Mouse (Mus musculus): ENCODE measurements at regions not wholly inside any gene's neighbourhood (a gene's known extent, or its start where the extent isn't known, plus 50 kb on each side); places are given as distances from the start of the nearest gene placed in this dataset.

DNA sequence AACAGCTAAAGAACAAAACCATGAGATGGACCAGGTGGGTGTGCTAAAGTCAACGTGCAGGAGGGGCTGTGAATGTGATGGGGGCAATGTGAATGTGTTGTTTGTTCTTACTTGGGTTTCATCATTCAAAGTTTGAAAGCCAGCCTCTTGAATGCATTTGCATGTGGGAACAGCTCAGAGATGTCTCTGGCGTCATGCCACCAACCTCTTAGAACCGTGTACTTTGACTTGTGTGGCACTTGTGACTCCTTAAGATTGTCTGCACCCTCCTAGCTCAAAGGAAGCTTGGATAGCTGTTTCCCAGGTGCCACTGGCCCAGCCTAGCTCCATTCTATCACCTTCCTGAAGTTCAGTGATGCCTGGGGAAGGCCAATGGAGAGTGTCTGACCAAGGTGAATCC is 147.2 kb upstream of the Irf2bp2 start:
- DNase-seq, result no peak

DNA sequence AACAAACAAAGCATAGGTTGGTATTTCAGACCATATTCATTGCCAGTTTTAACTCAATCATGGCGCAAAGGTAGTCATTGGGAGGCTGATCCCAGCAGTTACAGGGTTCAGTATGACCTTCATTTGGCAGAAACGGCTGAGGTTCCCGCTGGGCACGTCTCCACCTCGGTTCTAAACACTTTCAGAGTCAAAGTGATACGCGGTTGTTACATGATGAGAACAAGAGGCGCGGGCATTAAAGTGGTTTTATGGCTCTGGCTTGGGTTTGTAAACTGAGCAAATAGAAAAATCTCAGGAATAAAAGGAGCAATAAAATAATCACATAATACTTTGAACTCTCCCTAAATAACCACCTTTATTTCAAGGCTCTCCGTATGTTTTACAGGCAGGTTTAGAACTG is 146.0 kb upstream of the Irf2bp2 start:
- no peak for DNase-seq

DNA sequence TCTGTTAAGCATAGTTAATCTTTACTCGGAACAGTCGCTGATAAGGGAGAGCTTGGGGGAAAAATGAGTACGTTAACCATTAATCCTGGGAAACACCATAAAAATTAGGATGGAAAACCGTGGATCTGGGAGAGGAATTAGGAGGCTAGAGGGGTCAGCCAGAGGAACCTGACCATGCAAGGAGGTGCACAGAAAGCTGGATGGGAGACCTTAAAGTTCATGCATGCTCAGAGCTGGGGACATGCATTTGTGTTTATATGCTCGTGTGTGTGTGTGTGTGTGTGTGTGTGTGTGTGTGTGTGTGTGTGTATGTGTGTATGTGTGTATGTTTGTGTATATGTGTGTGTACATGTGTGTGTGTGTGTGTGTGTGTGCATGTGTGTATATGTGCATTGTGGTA is 143.2 kb upstream of the Irf2bp2 start:
- DNase-seq, result no peak

DNA sequence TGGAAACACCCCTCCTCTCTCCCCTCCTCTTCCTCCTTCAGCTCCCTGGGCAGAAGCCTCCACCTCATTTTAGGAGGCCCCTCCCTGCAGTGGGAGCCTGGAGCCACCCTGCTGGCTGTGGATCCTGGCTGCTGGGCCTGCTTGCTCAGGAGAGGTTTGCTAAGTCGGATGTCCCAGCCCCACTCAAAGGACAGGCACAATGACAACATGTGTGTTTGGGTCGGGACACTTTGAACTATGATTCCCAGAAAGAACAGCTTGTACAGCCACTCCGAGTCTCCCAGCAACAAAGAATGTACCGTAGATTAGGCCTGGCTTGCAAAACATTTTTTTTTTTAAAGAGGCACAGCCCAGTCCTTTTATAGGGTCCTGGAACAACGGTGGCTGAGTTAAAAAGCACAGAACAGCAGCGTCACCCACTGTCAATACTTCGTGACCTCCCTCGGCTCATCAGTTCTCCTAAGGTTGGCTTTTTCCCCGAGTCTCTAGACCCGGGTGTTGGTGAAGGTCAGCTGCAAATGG is 142.7 kb upstream of the Irf2bp2 start:
- peak; percentile 94 for DNase-seq

DNA sequence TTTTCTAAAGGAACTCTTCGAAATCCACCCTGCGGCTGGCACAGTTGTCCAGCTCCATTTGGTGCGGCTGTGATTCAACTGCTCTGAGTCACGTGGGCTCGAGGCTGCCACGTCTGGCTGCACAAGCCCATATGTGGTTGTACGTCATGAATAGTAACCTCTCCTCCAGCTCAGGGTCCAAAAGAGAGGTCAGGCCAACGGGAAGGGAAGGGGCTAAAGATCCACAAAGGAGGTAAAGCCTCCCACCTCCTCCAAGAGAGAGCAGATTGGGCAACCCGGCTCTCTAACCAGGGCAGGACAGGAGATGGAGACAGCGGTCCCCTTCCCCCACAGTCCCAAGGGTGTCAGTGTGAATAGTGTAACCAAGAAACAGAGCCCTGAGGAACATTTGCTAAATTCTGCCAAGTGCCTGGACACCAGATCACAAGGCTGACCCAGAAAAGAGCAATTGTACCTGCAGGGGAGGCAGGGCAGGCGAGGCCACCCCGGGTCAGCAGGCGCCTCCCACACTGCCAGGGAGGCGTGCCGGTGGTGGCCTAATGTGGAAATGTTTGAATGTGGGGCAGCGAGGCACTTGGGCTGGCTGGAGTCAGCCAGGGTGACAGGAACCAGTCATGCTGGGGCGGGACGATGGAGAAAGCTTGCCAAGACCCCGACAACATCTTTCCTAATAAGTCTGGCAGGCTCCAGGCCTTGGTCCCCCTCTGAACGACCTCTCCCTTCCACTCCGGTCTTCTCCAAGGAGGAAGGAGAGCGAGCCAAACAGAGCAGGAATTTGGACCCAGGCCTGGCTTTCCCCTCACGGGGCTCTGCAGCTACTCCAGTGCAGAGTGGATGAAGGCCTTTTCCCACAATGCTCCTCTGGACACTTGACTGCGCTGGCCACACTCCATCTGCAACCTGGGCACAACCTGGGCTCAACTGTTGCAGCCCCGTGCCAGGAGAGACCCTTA is 142.0 kb upstream of the Irf2bp2 start:
- peak; percentile 95 for DNase-seq

DNA sequence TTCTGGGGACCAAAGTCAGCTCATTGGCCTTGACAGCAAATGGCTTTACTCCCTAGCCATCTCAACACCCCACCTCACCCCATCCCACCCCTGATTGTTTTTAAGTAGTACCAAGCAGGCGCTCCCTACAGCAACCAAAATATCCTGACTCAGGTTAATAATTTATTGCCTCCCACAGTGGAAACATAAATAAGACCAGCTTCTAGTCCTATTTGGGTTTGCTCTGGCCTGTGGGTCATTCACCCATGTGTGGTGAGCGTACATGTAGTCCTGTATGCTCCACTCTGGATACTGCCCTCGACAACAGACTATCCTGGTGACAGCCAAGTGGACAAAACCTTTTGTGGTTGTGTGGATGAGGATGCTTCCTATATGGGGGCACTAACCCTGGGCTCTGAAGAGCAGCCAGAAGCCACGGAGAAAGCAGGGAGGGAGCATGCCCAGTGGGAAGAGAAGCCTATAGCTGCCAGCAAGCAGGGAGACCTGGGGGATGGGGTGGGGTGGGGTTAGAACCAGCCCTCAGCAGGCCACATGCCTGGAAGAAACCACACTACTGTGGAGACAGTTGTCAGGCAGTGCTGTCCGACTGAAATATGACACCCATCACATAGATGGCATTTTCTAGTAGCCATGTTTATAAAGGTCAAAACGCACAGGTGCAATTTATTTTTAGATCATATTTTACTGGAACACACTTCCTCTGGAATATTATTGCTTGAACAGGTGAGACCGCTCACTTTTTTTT is 141.1 kb upstream of the Irf2bp2 start:
- peak; percentile 60 for DNase-seq

DNA sequence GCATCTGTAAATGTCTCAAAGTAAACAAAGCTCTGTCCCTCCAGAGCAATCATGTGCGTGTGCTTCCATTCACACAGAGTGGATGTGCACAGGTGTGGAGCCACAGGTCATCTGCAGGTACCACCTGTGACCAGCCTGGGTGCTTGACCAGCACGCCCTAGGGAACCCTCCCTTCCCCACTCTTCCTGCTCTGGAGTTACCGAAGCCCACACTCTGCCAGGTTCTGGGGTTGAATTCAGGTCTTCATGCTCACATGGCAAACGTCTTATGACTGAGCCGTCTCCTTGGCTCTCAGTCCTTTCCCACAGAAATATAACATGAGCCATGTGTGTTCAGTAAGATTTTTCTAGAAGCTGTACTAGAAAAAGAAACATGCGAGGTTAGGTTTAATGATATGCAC is 140.0 kb upstream of the Irf2bp2 start:
- DNase-seq, result no peak

DNA sequence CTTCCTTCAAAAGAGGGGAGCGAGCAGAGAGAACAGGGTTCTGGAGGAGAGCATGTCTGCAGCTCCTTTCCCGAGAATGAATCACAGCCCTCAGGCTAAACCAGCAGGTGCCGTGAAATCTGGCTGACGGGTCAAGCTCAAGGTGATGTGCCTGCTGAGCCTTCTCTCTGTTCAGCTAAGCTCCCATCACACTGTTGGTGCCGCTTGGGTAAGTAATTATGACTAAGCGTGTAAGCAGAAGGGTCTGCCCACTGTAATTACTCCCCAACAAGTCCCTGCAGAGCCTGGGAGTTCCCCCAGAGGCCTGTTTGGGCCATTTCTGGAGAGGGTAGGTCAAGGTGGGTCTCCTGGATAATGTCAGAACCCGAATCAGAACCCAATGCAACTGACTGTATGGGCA is 139.5 kb upstream of the Irf2bp2 start:
- no peak for DNase-seq

DNA sequence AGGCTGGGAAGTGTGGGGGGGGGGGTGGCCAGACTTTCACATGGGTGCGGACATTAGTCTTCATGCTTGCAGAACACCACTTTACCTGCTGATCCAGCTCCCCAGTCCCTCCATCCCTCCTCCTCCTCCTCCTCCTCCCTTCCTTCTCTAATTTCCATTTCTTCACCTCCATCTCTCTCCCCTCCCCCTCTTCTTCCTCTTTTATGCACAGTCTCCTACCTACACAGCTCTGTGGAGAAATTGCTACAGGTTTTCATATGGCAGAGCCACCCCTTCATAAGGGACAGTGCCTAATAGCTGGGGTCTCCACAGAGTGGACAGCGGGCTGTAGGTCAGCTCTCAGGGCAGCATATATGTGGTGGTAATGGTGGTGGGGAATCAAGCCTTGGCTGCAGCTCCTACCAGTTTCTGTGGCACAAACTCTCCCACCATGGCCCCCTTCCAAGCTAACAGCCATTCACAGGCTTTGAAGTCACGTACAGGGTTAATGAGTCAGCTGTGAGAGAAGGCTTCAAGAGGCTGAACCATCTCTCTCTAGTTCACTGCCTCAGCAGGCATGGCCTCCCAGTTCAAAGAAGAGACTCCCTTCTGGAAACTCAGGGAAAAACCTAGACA is 136.3 kb upstream of the Irf2bp2 start:
- no peak for DNase-seq

DNA sequence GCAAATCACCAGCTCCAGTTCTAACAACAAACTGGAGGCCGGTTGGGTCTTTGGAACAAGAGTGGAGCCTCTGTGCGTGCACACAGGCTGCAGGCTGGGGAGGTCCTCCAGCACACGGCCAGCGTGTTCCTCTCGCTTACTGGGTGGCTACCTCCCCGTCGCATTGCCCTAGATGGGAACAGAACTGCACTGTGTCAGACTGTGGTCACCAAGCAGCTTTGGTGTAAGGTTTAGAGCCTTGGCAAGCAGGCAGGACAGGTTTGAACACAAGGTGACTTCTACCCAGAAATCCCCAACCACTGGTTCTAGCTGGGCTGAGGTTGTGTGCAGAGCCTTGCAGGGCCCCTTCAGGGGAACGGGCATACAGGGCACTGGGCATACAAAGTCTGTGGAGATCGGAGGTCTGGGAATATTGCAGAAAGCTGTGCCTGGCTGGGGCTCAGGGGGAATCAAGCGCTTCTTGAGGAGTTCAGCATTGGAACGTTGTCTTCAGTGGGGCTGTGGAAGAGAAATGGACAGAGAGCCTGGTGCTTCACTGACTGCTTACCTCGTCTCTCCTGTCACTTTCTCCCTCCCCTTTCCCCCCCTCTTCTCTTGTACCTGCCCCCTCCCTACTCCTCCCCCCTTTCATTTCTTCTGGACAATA is 135.3 kb upstream of the Irf2bp2 start:
- no peak for DNase-seq

DNA sequence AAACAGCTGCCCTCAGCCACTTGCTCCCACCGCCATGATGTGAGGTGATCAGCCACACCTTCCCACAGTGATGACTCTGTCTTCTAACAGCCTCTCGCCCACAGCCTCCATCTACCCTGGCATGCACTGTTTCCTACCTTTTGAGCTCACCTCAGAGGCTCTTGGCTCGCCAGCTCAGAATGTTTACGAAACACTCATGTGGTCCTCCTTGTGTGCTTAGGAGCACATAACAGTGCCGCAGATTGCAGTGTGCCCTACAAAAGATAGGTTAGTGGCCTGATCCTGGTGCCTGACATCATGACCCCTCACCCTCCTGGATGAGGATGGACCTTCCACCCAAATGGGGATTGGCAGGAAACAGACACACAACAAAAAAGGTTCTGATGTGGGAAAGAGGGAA is 134.3 kb upstream of the Irf2bp2 start:
- no peak for DNase-seq

DNA sequence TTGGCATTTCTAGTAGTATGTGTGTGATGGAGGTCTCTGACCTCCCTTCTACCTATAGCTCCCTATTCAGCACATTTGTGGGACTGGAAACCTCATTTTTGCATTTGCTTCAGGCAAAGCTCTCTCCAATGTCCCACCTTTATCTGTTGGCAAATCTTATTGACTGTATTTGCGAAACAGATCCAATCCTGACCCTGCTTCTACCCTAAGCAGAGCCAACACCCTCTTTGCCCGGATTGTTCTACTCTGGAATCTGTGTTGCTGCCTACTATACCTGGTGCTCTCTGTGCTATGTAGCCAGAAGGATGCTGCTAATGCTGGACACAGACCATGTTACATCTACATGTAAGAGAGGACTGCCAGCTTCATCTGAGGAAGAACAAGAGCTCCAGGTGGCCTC is 133.3 kb upstream of the Irf2bp2 start:
- DNase-seq, result no peak

DNA sequence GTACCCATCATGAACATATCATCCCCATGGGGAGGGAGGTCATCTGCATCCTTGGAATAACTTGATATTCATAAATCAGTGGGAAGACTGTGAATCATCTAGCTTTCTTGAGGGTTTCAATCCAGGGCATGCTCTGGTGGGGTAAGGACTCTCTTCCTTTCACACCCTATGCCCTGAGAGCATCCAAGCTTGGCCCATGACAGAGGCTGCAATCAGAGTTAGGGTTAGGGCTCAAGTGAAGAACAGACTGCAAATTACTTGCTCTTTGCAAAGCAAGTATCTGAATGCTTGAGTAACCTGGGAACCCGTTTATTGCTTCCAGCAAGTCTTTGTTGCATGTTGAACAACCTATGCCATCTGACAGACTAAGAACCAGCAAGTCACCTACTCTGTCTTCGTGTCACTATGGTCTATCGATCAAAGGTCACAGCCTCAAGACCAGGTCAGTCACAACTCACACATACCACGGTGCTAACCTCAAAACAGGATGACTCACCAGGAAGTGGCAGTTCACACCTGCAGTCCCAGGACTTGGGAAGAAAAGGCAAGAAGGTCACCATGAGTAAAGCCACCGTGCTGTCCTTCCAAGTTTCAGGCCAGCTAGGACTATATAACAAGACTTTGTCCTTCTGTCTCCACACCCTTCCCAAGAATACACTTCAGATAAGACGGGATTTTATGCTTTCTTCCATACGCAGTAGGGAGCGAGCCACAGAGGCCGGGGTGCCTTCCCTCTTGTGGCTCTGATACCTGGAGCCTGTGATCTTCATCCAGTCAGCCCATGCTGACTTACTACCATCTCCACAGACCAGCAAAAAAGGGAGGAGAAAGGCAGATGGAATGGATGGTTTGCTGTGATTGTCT is 129.7 kb upstream of the Irf2bp2 start:
- DNase-seq, result no peak

DNA sequence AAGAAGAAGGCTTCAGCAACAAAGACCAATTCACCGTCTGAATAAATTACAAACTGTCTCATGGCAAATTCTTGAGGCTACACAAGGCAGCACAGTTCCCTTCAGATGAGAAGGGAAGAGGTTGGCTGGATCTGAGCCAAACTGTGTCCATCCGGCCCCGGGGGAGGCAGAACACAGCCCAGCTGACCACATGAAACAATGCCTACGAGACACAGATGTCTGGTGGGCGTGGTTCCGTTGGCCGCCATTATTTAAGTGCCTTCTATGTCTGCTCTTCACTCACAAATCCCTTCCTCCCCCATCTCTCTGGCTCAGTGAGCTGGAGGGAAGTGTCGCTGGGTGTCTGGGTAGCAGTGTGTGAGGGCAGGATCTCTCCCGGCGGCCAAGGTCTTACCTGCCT is 127.8 kb upstream of the Irf2bp2 start:
- peak; percentile 53 for DNase-seq

DNA sequence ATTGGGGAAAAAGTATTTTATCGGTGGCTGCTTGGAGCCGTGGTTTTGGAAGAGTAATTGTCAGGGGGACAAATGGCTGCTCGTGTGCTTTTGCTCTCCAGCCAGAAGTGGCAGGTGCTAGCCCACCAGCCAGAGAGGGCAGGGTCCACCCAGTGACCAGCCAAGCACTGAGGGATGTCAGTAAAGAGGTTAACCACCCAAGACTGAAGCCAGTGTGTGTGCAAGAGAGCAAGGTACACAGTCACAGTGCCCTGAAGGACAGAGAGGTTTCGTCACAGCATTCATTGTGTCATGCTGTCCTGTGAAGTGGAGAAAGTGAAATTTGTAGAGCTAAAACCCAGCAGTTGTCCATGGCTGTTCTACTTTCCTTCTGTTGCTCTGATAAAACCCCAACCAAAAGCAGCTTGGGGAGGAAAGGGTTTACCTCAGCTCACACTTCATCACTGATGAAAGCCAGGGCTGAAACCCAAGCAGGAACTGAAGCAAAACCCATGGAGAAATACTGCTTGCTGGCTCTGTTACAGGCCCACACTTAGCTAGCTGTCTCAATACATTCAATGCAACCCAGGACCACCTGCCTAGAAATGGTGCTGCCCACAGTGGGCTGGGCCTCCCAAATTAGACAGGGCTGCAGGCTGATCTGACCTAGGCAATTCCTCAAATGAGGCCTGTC is 126.8 kb upstream of the Irf2bp2 start:
- DNase-seq, result no peak

DNA sequence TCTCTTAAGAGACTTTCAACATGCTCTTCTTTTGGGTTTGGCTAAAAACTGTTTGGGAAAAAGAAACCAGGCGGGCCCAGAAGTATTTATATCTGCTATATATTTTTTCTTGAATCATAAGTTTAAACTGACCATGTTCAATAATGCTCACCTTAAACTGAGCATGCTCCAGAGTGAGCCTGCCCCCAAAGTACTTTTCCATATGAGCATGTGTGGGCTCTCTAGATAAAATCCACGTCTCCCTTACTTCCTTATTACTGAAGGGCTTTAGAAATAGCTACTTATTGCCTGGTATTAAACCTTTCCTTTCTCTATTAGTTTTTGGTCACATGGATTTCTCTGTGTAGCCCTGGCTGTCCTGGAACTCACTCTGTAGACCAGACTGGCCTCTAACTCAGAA is 126.0 kb upstream of the Irf2bp2 start:
- DNase-seq, result no peak

DNA sequence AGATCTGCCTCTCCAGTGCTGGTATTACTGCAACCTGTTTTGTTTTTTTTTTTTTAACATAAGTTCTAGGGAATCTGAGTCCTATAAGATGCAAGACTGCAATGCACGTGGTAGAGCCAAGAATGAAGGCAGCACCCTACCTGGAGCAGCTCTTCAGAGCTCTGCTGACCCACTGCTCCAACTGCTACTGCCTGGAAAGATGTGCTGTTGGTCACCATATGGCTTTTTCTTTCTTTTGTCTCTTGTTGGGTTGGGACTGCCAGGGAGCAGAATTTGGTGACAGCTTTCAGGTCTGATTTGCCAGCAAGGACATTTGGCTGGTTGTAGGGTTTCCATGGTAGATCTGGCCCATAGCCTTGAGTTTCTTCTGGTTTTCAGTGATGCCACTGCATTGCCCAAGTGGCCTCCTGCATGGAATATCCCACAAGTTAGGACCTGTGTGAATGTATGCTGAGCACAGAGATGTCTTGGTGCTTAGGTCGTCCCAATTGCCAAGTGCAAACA is 123.9 kb upstream of the Irf2bp2 start:
- no peak for DNase-seq

DNA sequence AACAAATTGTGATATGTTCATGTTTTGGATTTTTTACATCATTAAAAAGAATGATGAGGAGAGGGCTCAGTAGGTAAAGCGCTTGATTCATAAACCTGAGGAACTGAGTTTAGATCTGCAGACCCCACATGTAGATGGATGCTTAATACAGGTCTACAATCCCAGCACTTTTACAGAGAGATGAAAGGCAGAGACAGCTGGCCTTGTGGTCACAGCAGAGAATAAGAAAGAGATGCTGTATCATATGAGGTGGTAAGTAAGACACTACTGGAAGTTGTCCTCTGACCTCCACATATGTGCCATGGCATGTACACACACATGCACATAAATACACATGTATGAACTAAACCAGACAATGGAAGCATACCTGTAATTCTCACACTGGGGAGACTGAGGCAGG is 121.9 kb upstream of the Irf2bp2 start:
- DNase-seq, result no peak

DNA sequence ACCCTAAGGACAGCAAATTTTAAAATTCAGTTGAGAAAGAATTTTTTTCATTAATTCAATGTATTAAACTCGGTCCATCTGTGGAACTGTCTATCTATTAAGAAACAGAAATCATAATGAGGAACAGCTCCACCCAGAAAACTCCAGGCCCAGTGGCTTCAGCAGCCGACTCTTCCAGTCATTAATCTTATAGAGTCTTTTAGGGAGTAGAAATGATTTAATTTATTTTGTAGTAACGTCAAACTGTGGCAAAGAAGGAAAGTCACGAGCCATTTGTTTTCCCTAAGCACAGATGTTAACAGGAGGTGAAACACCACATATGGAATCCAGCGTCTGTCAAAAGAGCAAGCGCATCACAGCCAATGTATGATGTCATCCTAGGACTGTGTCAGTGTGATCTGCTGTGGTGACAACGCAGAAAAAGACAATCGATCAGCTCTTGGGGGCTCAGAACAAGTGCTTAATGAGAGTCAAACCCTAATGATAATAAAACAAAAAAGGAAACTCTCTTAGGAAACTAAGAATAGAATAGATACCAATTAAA is 119.9 kb upstream of the Irf2bp2 start:
- no peak for DNase-seq

DNA sequence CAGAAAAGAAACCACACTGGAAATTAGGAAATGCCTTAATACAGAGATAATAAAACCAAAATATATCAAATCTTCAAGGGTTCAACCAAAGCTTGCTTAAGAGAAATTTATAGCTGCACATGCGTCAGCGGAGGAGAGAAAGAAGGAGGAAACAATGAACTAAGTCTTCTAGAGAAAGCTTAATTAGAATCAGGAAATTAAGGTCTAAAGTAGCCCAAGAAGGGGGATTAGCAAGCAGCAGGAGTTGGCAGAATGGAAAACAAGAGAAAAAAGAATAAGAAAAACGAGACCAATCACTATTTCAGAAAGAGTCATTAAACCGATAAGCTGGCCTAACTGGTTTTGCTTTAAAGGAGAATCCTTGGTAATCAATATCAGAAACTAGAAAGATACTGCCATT is 119.4 kb upstream of the Irf2bp2 start:
- no peak for DNase-seq
